Mouse (Mus musculus): ENCODE data around the gene Nfkb1.

The Nfkb1 gene

DNA sequence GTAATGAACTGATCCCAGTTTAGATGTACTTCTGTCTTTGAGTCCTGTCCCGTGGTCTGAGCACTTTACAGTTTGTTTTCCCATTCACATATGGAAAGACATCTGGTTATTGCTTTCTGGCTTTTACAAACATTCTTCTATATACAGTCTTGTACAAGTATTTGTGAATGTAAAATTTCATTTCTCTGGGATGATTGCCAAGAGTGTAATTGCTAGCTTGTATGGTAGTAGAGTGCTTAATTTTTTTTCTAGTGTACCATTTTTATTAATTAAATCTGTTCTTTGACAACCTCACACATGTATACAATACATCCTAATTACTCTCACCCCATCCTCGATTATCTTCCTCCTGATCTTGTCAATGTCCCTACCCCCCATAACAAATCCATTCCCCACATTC lies 12.0 kb upstream of the Nfkb1 start:
- in situ Hi-C loops (cut with MboI, MseI): no loop called here

DNA sequence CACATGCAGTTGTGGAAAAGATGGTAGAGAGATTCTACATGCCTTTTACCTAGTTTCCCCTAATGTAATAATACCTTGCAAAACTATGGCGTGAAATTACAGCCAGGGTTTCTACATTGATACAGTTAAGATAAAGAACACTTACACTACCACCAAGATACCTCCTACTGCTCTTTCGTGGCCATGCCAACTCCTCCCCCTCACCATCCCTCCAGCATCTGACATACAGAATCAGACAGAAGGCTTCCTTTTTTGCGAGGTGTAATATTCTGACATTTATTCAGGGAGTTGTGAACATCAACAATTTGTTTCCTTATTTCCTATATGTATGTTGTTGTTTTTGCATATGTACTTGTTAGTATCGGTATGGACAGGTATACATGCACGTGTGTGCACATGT lies 11.3 kb upstream of the Nfkb1 start:
- in situ Hi-C loops (cut with MboI, MseI): no loop called here

DNA sequence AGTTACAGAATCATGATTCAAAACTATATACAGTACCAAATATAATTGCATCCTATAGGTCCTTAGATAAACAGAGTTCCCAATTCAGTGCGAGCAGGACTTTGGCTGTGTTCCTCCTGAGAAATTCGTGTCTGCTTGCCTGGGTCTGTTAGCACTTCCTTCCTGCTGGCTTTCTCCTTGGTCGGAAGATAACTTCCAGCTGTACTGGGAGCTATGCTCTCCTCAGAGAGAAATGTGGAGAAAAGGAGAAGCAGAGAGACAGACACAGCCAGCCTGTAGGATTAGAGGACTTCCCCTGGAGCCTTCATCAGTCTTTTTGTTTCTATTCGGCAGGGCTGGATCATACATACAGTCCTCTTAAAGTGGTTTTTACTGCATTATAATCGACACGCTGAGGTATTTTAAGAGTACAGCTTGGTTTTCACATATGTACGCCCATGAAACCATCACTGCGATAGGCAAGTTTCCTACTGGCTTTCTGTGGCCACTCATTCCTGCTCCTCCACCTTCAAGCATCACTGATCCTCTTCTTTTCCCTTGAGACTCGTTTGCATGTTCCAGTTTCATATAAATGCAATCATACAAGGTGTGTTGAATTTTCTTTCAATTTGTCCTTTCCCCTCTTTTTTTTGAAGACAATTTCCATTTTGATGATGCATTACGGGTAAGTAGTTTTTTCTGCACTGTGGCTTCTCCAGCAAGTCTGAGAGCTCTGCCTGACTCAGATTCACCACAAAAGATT lies 8.3 kb upstream of the Nfkb1 start:
- in situ Hi-C loops (cut with MboI, MseI): no loop called here

DNA sequence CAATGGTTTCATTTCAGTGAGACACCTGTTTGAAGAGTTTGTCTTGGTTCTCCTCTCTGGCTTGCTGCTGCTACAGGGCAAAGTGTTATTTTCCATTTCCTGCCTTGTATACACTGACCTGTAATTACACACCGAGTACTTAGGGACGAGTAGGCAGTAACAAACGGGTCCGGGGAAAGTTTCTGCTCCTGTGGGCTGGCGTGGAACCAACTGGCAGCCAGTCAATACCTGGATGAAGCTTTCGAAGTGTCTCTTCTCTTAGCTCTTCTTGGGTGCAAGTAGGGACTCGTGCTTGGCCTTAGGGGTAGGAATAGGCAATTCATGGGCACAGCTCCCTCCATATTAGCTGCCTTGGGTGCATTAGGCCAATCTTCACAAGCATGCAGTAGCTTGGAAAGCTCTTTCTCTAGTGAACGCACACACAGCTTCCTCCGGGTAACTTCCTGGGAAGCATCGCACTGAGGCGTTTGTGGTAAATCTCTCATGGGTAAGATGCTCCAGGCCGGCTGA lies 7.2 kb upstream of the Nfkb1 start:
- in situ Hi-C loops (cut with MboI, MseI): no loop called here

DNA sequence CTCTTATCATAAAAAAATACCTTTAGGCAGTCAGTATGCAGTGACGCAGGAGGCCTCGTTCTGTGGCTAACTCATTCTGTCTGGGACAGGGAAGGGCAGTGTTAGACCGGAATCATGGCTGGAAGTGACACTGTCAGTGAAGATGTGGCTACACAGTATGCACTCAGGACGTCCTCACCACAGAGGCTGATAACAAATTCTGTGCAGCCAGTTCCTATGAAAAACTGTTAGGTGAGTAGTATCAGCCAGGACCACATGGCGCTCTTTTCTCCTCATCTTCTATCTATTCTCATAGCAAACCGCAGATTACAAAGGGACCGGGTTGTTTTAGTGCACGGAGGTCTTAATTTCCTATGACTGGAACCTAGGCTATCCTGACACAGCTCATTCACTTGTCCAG lies 4.9 kb upstream of the Nfkb1 start:
- in situ Hi-C loops (cut with MboI, MseI): no loop called here

DNA sequence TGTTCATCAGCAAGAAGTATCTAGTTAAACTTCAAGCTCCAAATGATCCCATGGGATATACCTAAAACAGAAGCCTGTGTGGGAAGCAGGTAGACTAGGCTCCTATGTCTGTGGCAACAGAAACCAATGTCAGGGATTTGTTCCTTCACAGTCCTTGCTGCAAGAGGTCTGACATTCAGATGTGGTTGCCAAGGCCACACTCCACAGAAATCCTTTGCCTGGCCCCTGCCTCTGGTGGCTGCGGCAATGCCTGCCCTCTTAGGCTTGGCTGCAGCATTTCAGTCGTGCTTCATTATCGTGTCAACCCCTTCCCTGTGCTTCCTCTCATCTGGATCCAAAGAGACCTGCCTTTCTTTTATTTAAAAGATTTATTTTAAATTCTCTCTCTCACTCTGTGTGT lies 1.7 kb upstream of the Nfkb1 start:
- in situ Hi-C loops (cut with MboI, MseI): no loop called here

DNA sequence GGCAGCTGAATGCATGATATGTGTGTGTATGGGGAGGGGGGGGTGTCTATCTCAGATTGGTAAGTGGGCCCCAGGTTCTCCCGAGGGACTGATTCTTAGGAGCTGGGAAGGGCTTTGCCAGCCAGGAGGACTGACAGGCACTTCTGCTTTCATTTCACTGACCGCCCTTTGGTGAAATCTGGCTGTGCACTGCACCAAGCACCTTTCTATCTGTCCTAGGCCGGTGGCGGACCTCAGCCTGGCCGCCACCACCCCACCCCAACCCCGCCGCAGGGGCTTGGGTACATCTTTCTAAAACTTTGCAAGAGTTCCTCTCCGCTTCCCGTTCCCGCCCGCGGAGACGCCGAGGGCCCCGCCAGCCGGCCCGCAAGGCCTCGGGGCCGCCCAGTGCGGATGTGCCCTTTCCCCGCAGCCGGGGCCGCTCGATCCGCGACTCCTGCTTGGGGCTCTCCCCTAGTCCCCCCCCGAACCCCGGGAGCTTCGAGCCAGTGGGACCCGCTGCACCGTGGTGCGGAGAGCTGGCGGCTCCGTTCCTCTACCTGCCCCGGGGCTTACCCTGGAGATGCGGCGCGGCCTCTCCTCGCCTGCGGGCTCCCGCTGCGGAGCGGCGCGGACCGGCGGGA lies 668 bp downstream of the Nfkb1 start:
- in situ Hi-C loops (cut with MboI, MseI): no loop called here

DNA sequence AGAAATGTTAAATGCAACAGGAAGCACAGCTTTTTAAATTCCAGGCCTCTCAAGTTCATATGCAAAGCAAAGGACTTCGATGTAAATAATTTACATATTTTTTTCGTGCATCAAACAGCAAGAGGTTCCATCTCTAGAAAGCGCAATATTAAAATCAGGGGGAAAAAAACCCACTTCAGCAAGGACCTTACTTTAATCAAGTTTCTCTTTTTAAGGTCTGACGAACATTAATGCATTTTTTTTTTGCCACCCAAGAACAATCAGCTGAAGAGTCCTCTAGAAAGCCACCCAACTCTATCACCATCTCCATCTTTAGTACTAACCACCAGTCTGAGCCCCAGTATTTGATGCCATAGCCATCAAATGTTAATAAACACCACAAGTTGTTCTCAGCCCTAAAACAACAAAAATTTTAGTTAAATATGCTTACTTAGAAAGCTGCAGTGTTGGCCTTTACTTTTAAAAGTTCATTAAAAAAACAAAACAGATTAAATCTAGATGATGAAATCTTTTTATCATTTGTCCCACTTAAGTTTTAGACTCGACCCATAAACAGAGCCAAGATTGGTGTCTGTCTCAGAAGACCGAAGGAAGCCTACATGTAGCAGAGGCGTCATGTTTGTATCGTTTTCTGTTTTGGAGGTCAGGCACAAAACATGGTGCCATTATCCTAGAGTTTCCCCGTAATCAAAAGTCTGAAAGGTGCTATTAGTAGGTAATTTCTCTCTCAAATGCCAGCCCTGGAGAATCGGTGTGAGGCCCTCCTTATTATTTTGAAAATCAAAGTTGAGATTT lies 1.4 kb downstream of the Nfkb1 start:
- in situ Hi-C loops (cut with MboI, MseI): no loop called here

DNA sequence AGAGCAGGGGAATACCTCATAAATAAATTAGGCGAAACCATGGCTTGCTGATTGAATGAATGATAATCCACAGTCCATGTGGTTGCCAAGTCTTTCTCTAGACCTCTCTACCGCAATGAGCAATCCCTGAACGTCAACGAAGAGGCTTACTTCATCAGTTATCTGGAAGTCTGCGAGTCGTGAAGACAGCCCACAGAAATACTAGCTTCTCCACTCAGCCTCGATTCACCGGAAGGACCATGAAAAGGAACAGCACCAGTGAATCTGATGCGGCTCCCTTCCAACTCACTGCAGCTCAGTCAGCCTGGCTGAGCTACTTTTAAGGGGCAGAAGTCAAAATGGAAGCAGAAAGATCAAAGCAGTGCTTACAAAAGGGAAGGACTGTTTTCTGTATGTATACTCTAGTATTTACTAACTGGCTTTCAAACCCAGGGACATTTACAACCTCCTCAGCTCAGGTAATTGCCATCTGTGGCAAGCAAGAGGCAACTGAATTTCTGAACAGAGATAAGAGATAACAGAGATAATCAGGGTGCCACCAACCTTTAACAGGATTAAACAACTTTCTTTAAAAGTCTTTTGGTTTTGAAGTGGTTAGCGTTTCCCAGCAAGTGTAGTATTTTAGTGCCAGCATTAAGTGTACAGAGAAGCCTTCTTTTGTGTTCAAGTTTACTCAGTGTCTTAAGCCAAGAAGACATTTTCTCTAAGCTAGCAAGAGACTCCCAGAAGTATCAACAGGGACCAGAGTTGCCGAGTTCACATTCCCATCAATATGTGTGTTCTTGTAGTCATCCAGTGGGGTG lies 2.2 kb downstream of the Nfkb1 start:
- in situ Hi-C loops (cut with MboI, MseI): no loop called here

DNA sequence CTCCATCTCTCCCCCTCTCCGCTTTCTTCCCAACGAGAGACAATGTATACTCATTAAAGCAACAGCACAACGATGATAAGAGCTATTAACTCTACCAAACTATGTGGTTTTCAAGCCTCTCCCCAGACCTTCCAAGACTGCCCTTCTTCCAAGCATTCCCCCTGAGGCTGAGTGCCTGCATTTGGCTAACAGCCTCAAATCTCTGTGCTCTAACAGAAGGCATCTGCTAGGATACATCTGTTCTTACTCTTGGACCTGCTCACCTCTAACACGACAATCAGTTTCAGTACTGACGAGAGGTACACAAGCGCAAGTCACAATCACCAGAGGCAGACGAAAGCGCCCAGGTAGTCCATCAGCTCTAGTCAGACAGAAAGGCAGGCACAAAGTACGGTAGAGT lies 3.4 kb downstream of the Nfkb1 start:
- in situ Hi-C loops (cut with MboI, MseI): no loop called here

DNA sequence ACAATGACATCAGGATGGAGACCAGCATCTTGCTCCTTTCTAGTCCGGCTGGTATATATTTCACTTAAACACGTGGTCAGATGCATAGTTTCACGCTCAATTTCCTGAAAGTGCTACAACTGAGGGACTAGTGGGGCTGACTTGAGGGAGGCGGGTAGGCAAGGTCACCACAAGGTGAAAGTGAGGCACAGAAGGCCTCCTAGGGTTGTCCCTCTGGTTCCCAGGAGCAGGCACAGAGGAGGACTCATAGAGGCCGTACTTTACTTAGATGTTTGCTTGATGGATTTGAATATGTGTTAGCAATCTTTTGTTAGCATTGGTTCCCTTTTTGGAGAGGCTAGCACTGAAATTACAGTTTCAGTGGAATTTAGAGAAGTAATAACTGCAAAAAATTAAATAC lies 4.9 kb downstream of the Nfkb1 start:
- in situ Hi-C loops (cut with MboI, MseI): no loop called here

DNA sequence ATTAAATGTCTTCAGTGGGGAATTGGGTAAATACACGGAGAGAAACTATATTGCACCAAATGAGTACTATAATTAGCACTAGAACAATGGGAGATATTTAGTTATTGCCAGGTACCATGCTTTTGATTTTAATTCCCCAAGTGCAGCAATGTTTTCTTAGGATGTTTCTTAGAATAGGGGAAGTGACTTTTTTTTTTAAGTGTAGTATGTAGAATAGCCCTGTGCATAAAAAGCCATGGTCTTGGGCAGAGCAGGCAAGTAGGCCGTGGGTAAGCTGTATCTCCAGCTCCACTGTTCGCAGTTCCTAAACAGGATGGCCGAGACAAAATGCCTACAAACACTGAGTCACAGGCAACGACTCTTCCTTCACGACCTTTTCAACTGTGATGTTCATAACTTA lies 8.1 kb downstream of the Nfkb1 start:
- in situ Hi-C loops (cut with MboI, MseI): loop anchor here (5.0 kb wide), 1 partner anchor 34 kb away; no protein-coding TSS in a partner anchor

DNA sequence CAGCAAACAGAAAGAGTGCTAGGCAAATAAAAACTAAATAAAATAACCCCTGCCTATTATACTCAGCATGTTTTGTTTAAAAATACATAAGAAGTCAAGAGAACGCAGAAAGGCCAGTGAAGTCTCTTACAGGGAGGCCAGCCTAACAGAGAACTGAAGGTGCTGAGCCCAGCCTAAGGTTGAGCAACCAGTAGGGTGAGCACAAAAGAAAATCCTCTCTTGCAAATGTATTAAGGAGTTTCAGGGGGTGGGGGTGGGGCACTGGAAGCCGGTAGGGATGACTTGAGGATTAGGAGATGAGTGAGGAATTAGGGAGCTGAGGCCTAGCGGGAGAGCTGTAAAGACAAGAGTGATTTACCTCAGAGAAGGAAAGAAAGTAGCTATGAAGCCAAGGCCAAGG lies 9.1 kb downstream of the Nfkb1 start:
- in situ Hi-C loops (cut with MboI, MseI): loop anchor here (5.0 kb wide), 1 partner anchor 35 kb away; no protein-coding TSS in a partner anchor

DNA sequence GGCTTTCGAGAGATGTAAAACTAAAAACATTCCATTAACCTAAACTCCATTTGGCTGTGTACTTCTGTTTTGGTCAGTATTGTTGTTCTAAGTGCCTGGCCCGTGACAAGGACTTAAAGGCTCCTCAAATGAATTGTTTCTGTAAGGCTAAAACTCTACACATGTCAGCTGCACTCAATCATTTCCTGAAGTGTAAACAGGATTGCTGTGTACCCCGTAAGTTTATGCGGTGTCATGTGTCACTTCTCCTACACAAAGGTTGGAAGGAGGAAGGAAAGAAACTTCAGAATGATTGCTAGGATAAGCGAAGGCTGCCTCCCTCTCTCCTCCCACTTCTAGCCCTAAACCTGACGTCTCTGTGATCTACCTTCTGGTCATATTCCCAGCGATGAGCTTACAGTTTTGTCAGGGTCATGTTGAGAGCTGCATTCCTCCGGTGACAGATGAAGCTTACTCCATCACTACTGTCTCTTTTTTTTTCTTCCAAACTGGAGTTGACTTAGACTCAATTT lies 10.0 kb downstream of the Nfkb1 start:
- in situ Hi-C loops (cut with MboI, MseI): loop anchor here (5.0 kb wide), 1 partner anchor 36 kb away; no protein-coding TSS in a partner anchor

DNA sequence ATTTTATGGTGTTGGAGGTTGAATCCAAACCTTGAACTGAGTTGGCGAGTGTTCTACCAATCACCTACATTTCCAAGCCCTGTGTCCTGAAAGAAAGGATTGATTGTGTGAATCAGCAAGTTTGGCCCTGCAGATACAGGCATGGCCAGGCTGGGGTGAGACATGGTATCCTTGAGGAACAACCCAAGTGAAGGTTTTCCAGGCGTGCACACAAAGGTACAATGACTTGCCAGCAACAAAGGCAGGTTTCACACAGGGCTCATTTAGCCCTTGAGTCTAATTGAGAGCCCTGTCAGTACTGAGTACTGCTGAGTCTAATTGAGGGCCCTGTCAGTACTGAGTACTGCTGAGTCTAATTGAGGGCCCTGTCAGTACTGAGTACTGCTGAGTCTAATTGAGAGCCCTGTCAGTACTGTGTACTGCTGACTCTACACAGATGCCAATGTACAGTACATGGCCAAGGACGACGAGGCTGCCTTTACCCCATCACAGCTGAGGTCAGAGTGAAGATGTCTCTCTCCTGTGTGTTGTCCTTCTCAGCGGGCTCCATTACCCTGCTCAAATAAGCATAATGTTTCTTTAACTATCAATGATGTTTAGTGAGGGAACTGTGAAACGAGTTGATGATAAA lies 11.0 kb downstream of the Nfkb1 start:
- in situ Hi-C loops (cut with MboI, MseI): loop anchor here (5.0 kb wide), 1 partner anchor 37 kb away; no protein-coding TSS in a partner anchor

DNA sequence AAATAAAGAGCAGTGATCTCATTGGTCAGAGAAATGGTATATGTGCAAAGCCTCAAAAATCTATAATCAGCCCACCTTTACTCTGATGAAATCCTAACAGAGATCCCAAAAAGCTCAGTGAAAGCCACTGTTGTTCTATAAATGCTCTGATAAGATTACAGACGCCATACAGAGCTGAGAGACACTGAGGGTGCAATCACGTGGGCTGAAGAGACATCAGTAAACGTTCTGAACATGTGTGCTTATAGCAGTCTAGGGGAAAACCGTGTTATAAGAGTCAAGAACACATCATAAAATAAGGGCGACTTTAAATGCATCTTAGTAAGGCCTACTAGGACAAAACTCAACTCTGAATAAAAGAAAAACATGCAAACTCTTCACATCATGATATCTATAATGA lies 14.3 kb downstream of the Nfkb1 start:
- in situ Hi-C loops (cut with MboI, MseI): no loop called here

DNA sequence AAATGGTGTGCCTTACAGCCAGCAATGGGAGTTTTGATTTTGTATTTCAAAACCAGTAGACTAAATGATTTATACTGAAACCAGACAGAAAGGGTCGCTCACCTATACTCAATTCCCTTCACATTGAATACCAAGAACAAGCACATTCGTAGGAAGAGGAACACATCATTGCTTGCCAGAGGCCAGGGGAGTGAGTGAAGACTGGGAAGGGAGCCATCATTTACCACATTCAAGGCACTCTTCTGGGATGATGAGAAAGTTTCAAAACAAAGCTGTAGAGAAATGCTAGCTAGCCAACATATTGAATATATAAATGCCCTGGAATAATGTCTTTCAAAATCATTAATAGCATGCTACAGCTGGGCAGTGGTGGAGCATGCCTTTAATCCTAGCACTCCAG lies 15.0 kb downstream of the Nfkb1 start:
- in situ Hi-C loops (cut with MboI, MseI): no loop called here

DNA sequence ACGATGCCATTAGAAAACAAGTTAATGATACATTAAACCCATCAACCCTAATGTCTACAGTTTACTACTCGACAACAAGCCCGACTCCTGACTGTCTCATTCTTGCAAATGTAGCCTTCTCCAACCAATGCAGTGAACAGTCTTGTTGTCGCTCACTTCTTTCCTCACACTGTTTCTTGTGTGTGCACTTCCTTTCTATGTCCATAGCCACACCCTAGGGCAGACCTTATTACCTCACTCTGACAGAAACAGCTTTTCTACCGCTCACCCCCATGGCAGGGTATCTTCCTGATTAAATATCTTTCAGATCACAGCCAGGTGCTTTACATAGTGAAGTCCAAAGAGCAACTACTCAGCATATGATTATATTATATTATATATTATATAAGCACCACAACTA lies 15.9 kb downstream of the Nfkb1 start:
- in situ Hi-C loops (cut with MboI, MseI): no loop called here

DNA sequence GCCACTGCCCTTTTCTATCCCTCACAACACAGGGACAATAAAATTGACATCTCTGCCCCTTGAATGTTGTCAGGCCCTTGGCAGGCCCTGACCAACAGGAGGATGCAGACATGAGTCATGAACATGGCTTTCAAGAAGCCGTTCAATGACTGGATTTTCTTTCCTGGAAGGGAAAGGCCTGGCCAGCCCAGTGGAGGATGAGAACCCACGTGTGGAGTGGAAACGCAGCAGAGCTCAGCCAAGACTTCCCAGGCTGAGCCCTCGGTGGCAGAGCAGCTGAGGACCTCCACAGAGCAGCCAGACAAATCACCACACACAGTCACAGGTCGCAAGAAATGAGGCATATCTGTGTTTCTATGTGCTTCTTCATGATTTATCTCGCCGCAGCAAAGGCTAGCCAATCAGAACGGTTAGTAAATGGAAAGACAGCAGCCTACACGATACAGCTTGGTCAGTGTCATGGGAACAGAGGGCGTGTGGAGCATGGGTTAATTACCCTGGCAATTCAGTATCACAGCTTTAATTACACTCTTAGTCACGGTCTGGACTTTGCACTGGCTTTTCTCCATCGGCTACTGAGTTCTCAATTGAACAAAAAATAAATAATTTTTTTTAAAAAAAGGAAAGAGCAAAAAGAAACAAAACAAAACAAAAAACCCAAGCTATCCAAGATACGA lies 16.5 kb downstream of the Nfkb1 start:
- in situ Hi-C loops (cut with MboI, MseI): no loop called here

DNA sequence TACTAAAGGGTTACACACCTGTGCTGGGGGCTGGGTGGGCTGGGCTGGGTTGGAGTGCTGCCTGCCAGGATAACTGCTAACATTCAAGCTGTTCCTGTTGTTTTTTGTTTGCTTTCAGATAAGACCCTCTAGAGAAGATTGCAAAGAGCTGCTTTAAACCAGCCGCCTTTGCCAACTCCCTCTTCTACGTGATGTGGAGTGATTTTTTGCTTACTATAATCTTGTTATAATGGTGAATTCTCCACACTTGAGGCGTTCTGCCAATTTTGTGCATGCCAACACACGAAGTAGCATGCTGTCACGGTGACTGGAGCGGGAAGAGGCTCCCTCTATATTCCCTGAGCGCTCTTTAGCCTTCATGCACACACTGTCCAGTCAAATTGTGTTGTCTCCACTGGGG lies 17.7 kb downstream of the Nfkb1 start:
- in situ Hi-C loops (cut with MboI, MseI): no loop called here
